Mouse (Mus musculus): ENCODE measurements around the gene Ncoa3.

Ncoa3 gene

DNA sequence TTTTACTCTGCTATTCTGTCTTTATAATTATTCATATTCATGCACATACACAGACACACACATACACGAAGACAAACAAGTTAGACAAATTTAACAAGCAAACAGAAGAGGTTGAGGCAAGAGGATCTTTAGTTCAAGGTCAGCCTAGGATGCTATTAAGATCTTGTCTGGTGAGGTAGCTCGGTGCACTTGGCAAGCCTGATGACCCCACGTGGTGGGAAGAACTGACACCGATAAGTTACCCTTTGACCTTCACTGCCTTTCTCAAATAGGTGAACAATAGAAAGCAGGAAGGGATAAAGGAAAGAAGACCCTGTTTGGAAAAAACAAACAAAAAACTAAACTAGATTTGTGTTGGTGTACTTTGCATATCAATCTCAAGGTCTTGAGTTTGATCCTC, 10.0 kb downstream of the Ncoa3 start:
- in situ Hi-C loops (cut with MboI) = no loop called here

DNA sequence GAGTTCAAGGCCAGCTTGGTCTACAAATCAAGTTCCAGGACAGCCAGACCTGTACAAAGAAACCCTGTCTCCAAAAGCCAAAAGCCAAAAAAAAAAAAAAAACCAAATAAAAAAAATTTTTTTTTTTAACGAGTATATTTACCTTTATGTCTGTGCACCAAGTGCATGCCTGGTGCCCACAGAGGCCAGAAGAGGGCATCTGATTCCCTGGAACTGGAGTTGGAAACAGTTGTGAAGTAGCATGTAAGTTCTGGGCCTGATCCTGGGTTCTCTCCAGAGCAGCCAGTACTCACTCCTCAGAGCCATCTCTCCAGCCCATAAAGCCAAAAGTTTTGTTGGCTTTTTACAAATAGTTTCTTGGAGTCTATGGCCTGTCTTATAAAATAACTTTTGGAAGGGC, 10.6 kb downstream of the Ncoa3 start:
- in situ Hi-C loops (cut with MboI) = no loop called here

GRCm38 (mm10) chr2:166007046-166007445, 14.6 kb downstream of the Ncoa3 start:
- in situ Hi-C loops (cut with MboI) = no loop called here

- in situ Hi-C loops (cut with MboI) = no loop called here
Measured at GRCm38 (mm10) chr2:166008558-166009392, 16.3 kb downstream of the Ncoa3 start.

- in situ Hi-C loops (cut with MboI) = no loop called here
Measured at GRCm38 (mm10) chr2:166009393-166009947, 17.0 kb downstream of the Ncoa3 start.

DNA sequence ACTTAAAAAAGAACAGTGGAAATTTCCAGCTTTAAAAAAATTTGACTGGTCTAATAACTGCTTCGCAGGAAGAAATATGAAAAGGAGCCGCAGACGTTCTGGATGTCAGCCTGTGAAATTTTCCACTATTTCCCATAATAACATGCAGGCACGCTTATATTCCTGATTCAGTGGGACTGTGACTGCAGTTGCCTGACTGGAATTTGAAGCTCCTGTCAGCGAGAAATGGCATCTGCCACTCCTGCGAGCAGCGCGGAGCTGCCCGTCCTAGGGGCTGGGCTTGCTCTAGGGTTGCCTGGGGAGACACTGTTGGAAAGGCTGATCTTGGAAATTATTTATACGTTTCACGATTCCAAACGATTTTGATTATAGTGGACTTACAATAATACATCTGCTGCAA, 17.9 kb downstream of the Ncoa3 start:
- in situ Hi-C loops (cut with MboI) = no loop called here

DNA sequence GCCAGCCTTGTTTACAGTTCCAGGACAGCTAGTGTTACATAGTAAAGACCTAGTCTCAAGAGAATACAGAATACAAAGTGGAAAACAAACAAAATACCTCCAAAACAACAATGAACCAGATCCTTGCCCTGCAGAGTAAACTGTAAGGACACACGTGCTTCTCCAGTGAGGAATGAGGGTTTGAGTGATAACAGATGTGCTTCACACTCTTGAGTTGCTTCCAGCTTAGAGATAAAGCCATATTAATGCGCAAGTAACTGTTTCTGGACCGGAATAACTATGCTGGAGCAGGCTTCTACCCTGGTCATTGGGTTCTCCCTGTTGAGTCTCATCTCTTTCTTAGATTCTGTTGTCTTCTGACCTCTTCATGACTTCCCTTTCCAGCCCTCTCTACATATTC, 19.0 kb downstream of the Ncoa3 start:
- in situ Hi-C loops (cut with MboI) = no loop called here

DNA sequence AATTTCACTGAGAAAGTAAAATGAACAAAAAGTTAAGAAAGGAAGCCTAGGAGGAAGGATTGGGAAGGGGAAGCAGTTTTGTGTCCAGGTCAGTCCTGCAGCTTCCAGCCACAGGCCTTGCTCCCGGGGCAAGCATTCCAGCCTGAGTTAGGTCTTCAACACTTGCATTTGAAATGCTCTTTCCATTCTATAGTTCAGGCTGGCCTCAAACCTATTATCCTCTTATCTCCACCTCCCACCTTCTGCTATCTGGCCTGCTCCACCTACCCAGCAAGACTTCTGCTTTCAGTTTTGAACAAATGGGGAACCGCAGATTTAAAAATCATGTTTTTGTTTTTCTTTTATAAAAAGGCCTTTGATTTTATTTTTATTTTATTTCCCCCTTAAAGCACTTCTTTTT, 19.7 kb downstream of the Ncoa3 start:
- in situ Hi-C loops (cut with MboI) = no loop called here

- in situ Hi-C loops (cut with MboI) = no loop called here
Measured at GRCm38 (mm10) chr2:166018769-166019168, 26.3 kb downstream of the Ncoa3 start.

DNA sequence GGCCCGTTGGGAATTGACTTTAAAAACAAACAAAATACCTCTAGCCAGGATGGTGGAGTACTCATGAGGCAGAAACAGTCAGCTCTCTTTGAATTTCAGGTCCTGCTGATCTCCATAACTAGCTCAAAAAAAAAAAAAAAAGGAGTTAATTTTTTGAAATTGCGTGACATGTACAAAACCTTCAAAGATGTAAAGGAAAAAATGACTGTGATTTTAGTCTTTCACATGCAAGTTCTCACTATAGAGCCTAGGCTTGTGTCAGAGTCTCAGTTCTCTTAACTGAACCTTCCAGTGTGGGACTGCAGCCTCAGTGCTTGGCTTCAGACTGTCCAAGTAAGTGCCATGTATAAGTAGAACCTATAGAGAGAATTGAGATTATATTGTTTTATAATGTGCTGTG, 27.6 kb downstream of the Ncoa3 start:
- in situ Hi-C loops (cut with MboI) = no loop called here

GRCm38 (mm10) chr2:166021073-166021610, 28.7 kb downstream of the Ncoa3 start:
- in situ Hi-C loops (cut with MboI) = no loop called here

DNA sequence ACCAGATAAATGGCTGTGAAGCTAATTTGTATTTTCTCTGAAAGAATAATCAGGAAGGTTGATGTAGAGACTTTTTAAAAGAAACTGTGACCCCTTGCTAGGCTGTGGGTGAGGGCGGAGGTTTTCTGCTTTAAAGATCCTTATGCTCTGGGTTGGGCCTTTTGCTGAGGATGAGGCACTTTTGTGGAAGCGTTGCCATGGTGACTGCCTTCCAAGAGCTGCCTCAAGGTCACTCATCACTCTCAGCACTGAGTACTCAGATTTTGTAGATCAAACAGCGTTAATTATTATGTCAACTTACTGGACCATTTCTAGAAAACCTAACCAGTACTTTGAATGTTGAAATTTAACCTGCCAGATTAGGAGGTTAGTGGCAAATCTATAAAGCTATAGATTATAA, 29.2 kb downstream of the Ncoa3 start:
- in situ Hi-C loops (cut with MboI) = no loop called here

DNA sequence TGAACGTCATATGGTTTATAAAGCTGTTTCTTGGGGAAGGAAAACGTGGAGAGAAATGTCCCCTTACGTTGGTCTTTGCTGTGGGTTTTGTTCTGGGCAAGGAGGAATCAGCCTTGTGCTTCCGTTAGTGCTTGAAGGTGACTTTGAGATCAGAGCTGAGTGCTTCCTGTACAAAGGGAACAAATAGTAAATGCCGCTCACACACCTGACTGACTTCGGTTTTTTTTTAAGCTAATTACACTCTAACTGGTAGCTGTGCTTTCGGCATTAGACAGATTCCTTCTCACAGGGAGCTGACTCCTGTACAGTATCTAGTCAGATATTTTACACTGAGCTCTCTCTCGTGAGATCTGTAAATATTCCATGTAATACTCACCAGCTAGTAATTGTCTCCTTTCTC, 29.9 kb downstream of the Ncoa3 start:
- in situ Hi-C loops (cut with MboI) = no loop called here

DNA sequence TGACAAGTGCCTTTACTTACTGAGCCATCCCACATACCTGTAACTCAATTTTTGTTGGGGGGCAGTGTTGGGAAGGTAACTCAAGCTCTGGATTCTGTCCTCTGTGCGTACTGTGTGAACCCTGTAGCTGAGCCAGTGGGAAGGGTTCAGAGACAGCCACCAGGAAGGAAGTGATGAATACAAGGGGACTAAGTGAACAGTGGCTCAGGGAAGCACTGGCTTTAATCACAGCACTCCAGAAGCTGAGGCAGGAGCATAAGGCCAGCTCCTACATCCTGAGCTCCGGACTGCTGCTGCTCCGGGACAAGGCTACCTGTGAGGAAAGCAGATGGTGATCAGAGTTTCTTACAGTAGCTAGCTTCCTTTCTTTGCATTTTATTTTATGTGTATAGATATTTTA, 31.6 kb downstream of the Ncoa3 start:
- in situ Hi-C loops (cut with MboI) = no loop called here

GRCm38 (mm10) chr2:166024621-166025020, 32.2 kb downstream of the Ncoa3 start:
- in situ Hi-C loops (cut with MboI) = no loop called here

DNA sequence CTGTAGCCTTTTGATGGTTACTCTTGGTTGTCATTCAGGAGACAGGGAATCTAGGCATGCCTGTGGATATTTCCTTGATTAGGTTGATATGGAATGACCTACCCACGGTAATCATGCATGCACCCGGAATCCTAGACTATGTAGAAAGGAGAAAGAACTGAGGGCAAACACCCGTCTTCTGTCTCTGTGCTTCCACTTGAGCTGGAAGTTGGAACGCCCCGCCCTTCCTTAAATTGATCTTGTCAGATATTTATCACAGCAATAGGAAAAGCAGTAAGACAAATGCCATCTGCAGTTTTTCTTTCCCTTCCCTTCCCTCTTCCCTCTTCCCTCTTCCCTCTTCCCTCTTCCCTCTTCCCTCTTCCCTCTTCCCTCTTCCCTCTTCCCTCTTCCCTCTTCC, 33.5 kb downstream of the Ncoa3 start:
- in situ Hi-C loops (cut with MboI) = no loop called here

GRCm38 (mm10) chr2:166027834-166028233, 35.4 kb downstream of the Ncoa3 start:
- in situ Hi-C loops (cut with MboI) = no loop called here

DNA sequence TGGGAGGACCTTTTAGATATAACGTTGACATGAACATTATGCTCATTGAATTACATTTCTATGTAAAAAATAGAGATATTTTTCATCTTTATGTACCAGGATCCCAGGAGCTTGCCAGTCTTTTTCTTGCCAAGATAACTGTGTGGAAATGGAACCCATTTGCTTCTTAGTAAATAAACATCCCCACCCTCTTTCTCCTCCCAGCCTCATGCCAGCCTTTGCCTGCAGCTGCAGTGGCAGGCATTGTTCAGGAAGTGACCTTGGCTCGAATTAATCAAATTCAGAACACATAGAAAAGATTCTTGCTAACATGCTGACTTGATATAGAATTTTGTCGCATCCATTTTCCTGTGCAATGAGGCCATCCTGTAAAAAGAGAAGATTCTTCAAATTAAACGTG, 36.8 kb downstream of the Ncoa3 start:
- in situ Hi-C loops (cut with MboI) = no loop called here

DNA sequence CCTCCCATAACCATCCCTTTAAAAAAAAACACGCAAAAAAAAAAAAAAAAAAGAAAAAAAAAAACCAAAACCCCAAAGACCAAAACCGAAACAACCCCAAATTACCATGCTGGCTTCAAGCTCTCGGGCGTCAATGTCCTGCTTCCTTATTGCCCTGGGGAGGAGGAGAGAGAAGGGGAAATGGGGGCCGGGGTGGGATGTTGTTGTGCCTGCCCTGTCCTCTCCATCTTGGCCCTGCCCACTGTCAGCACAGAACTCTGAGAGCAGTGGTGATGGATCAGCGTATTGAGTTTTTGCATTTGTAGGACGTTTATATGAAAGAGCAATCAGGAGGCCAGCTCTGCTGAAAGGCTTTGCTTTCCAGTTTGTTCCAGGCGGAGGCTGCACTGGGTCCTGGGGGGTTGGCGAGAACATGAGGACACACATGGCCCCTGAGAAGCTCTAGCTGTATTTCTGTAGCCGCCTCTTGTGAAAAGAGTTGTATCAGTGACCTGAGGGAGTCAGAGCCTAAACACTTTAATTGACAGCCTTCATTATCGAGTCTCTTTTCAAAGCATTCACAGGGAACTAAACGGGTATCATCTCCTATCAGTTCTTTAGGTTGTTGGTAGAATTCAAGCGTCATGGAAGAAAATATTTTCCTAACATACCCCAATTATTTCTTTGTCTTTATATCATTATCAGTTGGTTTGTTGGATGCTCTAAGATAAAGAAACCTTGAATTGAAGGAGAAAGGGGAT, 38.0 kb downstream of the Ncoa3 start:
- in situ Hi-C loops (cut with MboI) = no loop called here

DNA sequence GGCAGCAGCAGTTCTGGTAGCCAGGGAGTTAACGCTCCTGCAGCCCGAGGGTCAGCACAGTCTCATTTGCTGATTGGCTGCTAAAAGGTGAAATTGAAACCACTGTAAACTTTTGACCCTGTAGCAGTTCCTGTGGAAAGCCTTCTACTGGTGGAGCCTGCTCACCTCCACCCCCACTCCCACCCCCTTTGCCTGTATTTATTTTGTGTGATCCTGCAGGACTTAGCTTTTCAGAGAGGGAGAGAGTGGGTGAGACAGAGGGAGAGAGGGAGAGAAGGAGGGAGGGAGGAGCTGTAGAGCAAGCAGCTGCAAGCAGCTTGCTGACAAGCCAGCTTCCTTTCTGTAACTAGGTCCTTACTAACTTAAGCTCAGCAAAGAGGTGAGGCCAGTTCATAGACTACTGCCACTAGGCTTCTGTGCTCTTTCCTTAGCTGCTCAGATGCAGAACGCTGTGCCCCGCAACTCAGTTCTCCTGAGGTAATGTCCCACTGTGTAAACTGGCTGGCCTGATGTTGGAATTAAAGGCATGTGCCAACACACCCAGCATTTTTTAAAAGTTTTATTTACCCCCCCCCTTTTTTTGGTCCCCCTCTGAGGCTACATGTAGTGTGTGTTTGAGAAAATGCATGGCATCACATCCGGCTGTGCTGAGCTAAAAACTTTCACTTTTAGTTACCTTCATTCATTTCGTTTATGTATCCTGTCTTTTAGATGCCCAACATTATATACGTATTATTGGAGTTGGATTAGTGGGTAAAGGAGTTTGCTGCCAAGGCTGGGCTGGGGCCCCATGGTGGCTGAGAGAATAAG, 38.9 kb downstream of the Ncoa3 start:
- in situ Hi-C loops (cut with MboI) = no loop called here

DNA sequence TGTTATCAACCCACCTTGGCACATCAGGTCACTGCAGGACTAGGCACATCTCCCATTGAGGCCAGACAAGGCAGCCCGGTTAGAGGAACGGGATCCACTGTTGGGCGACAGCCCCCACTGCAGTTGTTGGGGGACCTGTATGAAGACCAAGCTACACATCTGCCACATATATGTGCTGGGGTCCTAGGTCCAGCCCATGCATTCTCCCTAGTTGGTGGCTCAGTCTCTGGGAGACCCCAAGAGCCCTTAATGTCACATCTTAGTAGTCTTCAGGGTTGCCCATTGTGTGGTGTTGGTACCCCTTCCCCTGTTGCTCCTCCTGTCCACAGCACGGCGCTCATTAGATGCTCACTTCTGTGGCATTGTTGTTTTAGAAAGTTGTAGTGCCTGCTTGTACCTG, 40.2 kb downstream of the Ncoa3 start:
- in situ Hi-C loops (cut with MboI) = no loop called here

DNA sequence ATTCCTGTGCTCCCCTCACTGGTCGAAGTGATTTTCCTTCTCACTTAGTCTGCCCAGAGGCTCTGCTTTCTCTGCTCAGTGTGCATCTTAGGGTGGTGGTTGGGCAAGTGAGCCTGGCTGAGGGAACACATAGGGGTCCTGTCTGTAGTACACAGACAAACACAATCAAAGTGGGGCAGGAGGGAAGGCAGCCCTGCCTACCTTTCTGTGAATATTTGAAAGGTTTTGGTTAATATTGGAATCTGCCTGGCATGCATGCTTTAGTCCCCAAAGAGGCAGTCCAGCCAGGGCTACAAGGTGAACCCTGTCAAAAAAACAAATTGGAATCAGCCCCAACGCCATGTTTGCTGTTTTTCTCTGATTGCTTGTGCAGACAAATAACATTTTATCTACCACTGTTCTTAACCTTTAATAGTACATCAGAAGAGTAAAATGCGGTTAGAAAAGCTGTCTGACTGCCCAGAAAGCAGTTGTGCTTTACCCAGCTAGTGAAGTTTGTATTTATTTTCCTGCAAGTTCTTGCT, 42.6 kb downstream of the Ncoa3 start:
- in situ Hi-C loops (cut with MboI) = no loop called here
